Mouse (Mus musculus) ES-Bruce4 (cell line): ENCODE measurements around the gene Olfr115.

Experiments
- CTCF ChIP-seq: IDR thresholded peaks from one replicate; pipeline ENCODE4 v1.8.1; 2011; ENCODE audit warnings: low read depth, low read length
- EP300 ChIP-seq: IDR thresholded peaks from 2 replicates; pipeline ENCODE4 v1.6.1; 2011; ENCODE audit warnings: low read depth, low read length; ENCODE audit not compliant: insufficient read depth
- POLR2A ChIP-seq: IDR thresholded peaks from one replicate; pipeline ENCODE4 v1.8.1; 2011; ENCODE audit warnings: low read length; ENCODE audit not compliant: insufficient read depth

- TF ChIP-seq POLR2A: no peak
- TF ChIP-seq EP300: no peak
- TF ChIP-seq CTCF: no peak
These were observed 34.3 kb downstream of the Olfr115 start, which contains the start of gene Olfr114 for GRCm38 (mm10) chr17:37592643-37593042.
